Mouse (Mus musculus): ENCODE data around the gene Itpr2. TPM values are rescaled to one million over a fixed set of nuclear protein-coding genes. Genes with fewer than 3 reads are reported as not detected.

Itpr2 gene
- polyA plus RNA-seq, 1 experiment from 2014 or later = 19.4 TPM

- peaks cover 28% of the 10 kb centered on the region for H3K4me1 ChIP-seq
- no peaks in the 10 kb centered on the region for H3K9me3 ChIP-seq
- DNase-seq (ENCODE audit: low spot score) = peak; percentile 70
- H3K27me3 ChIP-seq (ENCODE audit: insufficient read depth, poor library complexity, severe bottlenecking) = no peaks in the 10 kb centered on the region
- no peak overlapping the region for H3K4me3 ChIP-seq
- 61% methylated on average over 12 of the region's 12 CpGs for WGBS
- H3K27ac ChIP-seq = peak overlapping the region; percentile 65
- H3K36me3 ChIP-seq = peaks cover 3% of the 10 kb centered on the region; the same call in 1 of the 2 replicates
Measured at GRCm38 (mm10) chr6:146126823-146127681, 375.0 kb downstream of the Itpr2 start.

DNA sequence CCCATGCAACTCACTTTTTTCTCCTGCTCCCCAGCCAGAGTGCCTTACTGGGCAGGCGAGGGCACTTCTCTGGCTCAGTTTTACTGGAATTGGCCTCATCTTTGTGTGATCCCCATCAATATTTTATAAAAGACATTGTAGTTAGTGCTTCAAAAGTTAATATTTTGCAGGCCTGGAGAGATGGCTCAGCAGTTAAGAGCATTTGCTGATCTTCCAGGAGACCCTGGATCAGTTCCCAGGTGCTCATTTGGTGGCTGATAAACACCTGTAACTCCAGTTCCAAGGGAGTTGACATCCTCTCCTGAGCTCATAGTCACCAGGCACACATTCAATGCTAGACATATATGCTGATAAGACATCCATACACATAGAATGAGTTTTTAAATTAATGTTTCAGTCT lies 376.4 kb downstream of the Itpr2 start:
- Histone ChIP-seq H3K9me3 (no peaks in the 10 kb centered on the region), H3K36me3 (peaks cover 3% of the 10 kb centered on the region; the same call in 1 of the 2 replicates), H3K4me1 (peaks cover 28% of the 10 kb centered on the region), H3K27ac (no peak overlapping the region), H3K4me3 (no peak overlapping the region), H3K27me3 (ENCODE audit: insufficient read depth, poor library complexity, severe bottlenecking) (no peaks in the 10 kb centered on the region)
- DNase-seq (ENCODE audit: low spot score) = no peak
- 89% methylated on average over 1 of the region's 1 CpGs for WGBS

GRCm38 (mm10) chr6:146124479-146124878 lies 377.5 kb downstream of the Itpr2 start:
- 69% methylated on average over 3 of the region's 3 CpGs for WGBS
- H3K4me3 ChIP-seq = no peak overlapping the region
- H3K9me3 ChIP-seq = no peaks in the 10 kb centered on the region
- peak; percentile 41 for DNase-seq (ENCODE audit: low spot score)
- H3K4me1 ChIP-seq = peaks cover 28% of the 10 kb centered on the region
- H3K27ac ChIP-seq = no peak overlapping the region
- H3K27me3 ChIP-seq (ENCODE audit: insufficient read depth, poor library complexity, severe bottlenecking) = no peaks in the 10 kb centered on the region
- peaks cover 3% of the 10 kb centered on the region; the same call in 1 of the 2 replicates for H3K36me3 ChIP-seq

GRCm38 (mm10) chr6:146123656-146124055 lies 378.4 kb downstream of the Itpr2 start:
- Histone ChIP-seq H3K4me1 (peaks cover 28% of the 10 kb centered on the region), H3K4me3 (no peak overlapping the region), H3K27me3 (ENCODE audit: insufficient read depth, poor library complexity, severe bottlenecking) (no peaks in the 10 kb centered on the region), H3K36me3 (no peaks in the 10 kb centered on the region), H3K9me3 (no peaks in the 10 kb centered on the region), H3K27ac (no peak overlapping the region)
- DNase-seq (ENCODE audit: low spot score) = peak; percentile 63
- 90% methylated on average over 4 of the region's 4 CpGs for WGBS

GRCm38 (mm10) chr6:146120172-146120571 lies 381.9 kb downstream of the Itpr2 start:
- WGBS = 81% methylated on average over 6 of the region's 6 CpGs
- peak; percentile 39 for DNase-seq (ENCODE audit: low spot score)
- no peaks in the 10 kb centered on the region for H3K27me3 ChIP-seq (ENCODE audit: insufficient read depth, poor library complexity, severe bottlenecking)

GRCm38 (mm10) chr6:146114731-146115302 lies 387.2 kb downstream of the Itpr2 start:
- H3K4me3 ChIP-seq = peak overlapping the region; percentile 18; the same call in 1 of the 2 replicates
- H3K36me3 ChIP-seq = no peaks in the 10 kb centered on the region
- peaks cover 25% of the 10 kb centered on the region for H3K4me1 ChIP-seq
- DNase-seq (ENCODE audit: low spot score) = no peak
- H3K27ac ChIP-seq = no peak overlapping the region
- WGBS = 40% methylated on average over 12 of the region's 12 CpGs
- H3K9me3 ChIP-seq = no peaks in the 10 kb centered on the region
- H3K27me3 ChIP-seq (ENCODE audit: insufficient read depth, poor library complexity, severe bottlenecking) = no peaks in the 10 kb centered on the region

More at GRCm38 (mm10) chr6:146120172-146120571, 381.9 kb downstream of the Itpr2 start:
- H3K4me3 ChIP-seq = no peak overlapping the region
- no peaks in the 10 kb centered on the region for H3K9me3 ChIP-seq
- no peak overlapping the region for H3K27ac ChIP-seq
- H3K36me3 ChIP-seq = no peaks in the 10 kb centered on the region
- H3K4me1 ChIP-seq = peaks cover 14% of the 10 kb centered on the region

- H3K27ac ChIP-seq = no peak overlapping the region
- DNase-seq (ENCODE audit: low spot score) = no peak
- WGBS = 71% methylated on average over 3 of the region's 3 CpGs
- peaks cover 25% of the 10 kb centered on the region for H3K4me1 ChIP-seq
- H3K9me3 ChIP-seq = no peaks in the 10 kb centered on the region
- H3K27me3 ChIP-seq (ENCODE audit: insufficient read depth, poor library complexity, severe bottlenecking) = no peaks in the 10 kb centered on the region
- no peak overlapping the region for H3K4me3 ChIP-seq
- H3K36me3 ChIP-seq = no peaks in the 10 kb centered on the region
Measured at GRCm38 (mm10) chr6:146114071-146114470, 388.0 kb downstream of the Itpr2 start.

GRCm38 (mm10) chr6:146113085-146113484 lies 388.9 kb downstream of the Itpr2 start:
- Histone ChIP-seq H3K4me1 (peaks cover 25% of the 10 kb centered on the region), H3K4me3 (no peak overlapping the region), H3K36me3 (no peaks in the 10 kb centered on the region), H3K27me3 (ENCODE audit: insufficient read depth, poor library complexity, severe bottlenecking) (no peaks in the 10 kb centered on the region), H3K27ac (no peak overlapping the region), H3K9me3 (no peaks in the 10 kb centered on the region)
- DNase-seq (ENCODE audit: low spot score) = no peak
- 88% methylated on average over 4 of the region's 4 CpGs for WGBS

DNA sequence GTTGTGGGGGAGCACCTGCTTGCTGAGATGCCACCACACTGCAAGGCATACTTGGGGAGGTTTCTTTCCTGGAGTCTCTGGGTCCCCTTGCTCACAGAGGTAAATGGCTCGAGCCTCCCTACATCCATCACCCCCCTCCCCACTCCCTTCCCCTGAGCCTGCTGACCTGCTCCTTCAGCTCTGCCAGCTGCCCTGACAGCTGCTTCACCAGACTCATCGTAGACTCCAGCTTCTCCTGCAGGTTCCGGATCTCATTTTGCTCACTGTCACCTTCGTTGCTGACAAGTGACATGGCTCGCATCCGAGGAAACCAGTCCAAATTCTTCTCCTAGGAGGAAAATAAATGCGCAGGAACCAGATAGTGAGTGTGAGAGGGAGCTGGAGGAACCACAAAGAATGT lies 389.8 kb downstream of the Itpr2 start:
- no peaks in the 10 kb centered on the region for H3K9me3 ChIP-seq
- no peak overlapping the region for H3K4me3 ChIP-seq
- no peak overlapping the region for H3K27ac ChIP-seq
- DNase-seq (ENCODE audit: low spot score) = no peak
- peaks cover 25% of the 10 kb centered on the region for H3K4me1 ChIP-seq
- H3K27me3 ChIP-seq (ENCODE audit: insufficient read depth, poor library complexity, severe bottlenecking) = no peaks in the 10 kb centered on the region
- 56% methylated on average over 7 of the region's 7 CpGs for WGBS
- no peaks in the 10 kb centered on the region for H3K36me3 ChIP-seq

GRCm38 (mm10) chr6:146111781-146112180 lies 390.2 kb downstream of the Itpr2 start:
- WGBS = 64% methylated on average over 6 of the region's 6 CpGs
- Histone ChIP-seq H3K4me1 (peaks cover 25% of the 10 kb centered on the region), H3K27me3 (ENCODE audit: insufficient read depth, poor library complexity, severe bottlenecking) (no peaks in the 10 kb centered on the region), H3K9me3 (no peaks in the 10 kb centered on the region), H3K4me3 (no peak overlapping the region), H3K27ac (0 out of 2 replicates have a peak overlapping the region, but pooled peaks have one; percentile 64), H3K36me3 (no peaks in the 10 kb centered on the region)
- no peak for DNase-seq (ENCODE audit: low spot score)

- Histone ChIP-seq H3K4me1 (peaks cover 25% of the 10 kb centered on the region), H3K36me3 (no peaks in the 10 kb centered on the region), H3K27ac (0 out of 2 replicates have a peak overlapping the region, but pooled peaks have one; percentile 64), H3K4me3 (no peak overlapping the region), H3K27me3 (ENCODE audit: insufficient read depth, poor library complexity, severe bottlenecking) (no peaks in the 10 kb centered on the region), H3K9me3 (no peaks in the 10 kb centered on the region)
- WGBS = 67% methylated on average over 21 of the region's 21 CpGs
- no peak for DNase-seq (ENCODE audit: low spot score)
Measured at GRCm38 (mm10) chr6:146110832-146111741, 390.9 kb downstream of the Itpr2 start.

GRCm38 (mm10) chr6:146110425-146110824 lies 391.6 kb downstream of the Itpr2 start:
- WGBS = 76% methylated on average over 4 of the region's 4 CpGs
- Histone ChIP-seq H3K4me3 (no peak overlapping the region), H3K27me3 (ENCODE audit: insufficient read depth, poor library complexity, severe bottlenecking) (no peaks in the 10 kb centered on the region), H3K9me3 (no peaks in the 10 kb centered on the region), H3K27ac (0 out of 2 replicates have a peak overlapping the region, but pooled peaks have one; percentile 19), H3K36me3 (no peaks in the 10 kb centered on the region), H3K4me1 (peaks cover 24% of the 10 kb centered on the region)
- no peak for DNase-seq (ENCODE audit: low spot score)
